Mouse (Mus musculus) urinary bladder, postnatal 36 days (tissue): Measurements from ENCODE around the gene Kcnip1.
A peak's percentile ranks its signal among the peaks of the same experiment; 100 is the strongest.

Experiments used
- DNase-seq, 2 experiments: peaks; one replicate each; pipeline ENCODE4 v3.0.0; 2022; ENCODE audit warnings: low spot score in 2 of 2, mixed read lengths in 1 of 2

Gene Kcnip1

DNA sequence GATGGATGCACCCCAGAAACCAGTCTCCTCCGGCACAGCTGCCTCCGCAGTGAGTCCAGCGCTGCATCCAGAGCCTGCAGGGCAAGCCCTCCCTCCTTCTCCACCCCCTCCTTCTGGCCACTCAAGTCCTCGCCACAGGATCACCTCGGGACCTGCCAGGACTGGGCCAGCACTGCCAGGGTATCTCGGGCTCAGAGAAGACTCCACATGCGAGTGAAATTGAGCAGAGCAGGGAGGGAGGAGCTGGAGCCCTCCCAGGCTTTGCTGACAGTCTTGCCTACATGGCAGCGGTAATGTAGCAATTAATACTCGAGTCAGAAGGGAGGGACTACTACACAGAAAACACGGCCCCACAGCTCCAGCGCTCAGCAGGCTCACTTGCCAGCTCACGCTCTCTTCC lies at the start of gene Kcnip1:
Gene Kcnip1, minus strand, starts transcription at position 215 of the 400 bp plus-strand sequence.
- DNase-seq = no peak

DNA sequence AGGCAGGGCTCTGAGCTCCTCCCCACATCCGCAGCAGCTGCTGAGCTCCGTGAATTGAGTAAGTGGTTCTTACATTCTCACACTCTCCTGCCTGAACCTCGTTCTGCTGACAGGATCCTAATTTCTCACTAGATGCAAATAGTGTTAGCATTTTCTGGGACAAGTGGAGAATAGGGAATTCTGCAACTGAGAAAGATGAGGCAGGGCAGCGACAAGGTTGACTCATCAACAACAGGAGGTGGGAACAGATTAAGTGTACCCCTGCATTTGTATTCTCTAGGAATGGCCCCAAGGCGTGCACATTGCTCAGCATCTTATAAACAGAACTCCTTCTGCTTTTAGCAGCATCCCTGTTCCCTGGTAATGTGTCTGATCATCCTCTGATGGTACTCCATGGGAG lies 47.1 kb upstream of the Kcnip1 start:
- no peak for DNase-seq

DNA sequence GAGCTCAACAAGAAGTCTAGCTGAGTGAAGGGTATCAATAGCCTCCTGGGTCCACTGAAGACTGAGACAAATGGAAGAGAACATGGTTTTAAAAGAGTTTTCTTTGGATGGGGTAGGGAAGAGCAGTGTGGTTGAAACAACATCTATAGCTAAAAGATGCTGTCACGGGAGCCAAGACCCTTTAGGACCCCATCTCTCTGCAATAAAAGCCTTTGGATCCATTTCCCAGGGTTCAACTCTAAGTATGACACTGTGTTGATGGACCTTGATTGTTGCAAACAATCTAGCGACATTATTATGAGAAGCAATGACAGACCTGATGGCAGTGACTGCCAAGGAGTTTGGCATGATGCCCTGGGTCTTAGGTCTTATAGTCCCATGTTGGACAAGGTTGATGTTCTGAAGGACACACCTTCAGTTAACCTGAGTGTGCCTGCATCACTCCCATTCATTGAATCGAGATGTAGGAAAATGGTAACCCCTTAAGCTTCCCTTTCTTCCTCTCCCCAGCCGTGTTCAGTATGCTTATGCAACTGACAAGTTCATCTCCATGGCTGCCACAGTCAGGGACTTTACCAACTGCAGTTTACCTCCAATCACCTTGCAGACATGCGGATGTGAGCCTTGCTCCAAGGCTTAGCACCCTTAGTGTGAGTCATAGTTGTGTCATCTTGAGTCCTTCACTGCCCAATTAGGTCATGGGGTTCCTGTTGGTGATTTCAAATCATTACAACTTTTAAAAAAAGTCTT lies 43.1 kb upstream of the Kcnip1 start:
- DNase-seq = no peak

DNA sequence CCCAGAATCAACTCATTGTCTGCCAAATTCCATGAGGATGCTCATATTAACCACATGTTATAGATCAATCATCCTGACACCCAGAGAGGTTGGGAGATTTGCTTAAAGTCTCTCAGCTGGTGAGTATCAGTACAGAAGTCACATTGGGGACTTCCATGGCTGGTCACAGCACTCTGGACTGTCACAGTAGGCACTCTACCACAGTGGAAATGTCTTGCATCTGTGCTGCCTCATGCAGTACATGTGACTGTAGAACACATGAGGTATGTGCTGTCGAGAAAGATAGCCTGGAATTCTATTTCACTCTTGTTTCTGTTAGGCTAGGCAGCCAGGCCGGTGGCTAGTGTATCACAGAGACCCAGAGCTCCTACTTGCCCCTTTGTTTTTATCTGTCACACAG lies 41.8 kb upstream of the Kcnip1 start:
- no peak for DNase-seq

DNA sequence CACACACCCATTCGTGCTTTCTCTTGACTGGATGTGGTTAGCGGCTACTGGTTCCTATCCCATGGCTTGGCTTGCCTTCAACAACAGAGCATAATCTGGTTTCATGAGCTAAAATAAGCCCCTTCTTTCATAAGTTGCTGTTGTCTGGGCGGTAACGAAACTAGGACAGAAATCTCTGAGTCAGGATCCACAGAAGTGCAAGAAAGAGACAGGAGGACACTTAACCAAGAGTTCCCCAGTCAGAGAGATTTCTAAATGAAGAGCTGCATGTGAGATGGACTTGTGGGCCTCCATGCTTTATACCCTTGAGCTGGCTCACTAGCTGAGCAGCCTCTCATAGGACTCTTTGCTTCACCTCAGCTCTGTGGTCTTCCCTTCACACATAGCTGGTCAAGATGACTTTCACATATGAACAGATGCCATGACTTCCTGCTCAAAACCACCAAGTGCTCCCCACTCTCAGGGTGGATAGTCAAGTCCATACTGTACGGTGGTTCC lies 41.1 kb upstream of the Kcnip1 start:
- DNase-seq = no peak

DNA sequence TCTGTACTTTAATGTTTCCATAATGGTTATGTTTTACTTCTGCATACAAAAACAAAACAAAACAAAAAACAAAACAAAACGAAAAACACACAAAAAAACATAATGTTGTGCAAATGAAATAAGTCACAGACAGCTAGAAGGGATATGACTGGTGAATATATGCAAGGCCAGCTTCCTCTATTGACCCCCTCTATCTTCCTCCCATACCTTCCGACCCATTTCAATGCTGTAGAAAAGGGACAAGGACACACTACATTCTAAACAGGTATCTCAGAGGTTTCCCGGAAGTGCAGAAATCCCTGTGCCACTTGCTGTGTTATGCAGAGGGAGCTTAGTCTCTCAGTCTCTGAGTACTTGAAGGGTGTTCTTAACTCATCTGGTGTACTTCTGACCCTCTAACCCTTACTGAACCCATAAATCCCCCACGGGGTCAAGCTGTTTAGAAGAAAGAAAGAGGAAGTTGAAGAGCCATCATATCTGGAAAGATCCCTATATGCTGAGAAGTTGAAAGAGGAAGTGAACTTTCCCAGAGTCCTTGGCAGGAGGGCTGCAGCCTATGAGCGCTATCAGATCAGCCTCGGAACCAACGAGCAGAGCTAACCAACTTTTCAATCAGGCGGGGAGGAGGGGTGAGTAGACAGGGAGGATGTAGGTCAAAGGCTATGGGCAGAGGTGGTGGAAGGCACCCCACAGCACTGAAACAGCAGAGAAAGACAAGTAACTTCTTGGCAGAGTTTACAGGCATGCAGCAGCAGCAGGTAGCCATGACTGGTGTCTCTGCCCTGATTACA lies 38.3 kb upstream of the Kcnip1 start:
- peak in 1 of 2 experiments; percentile 18 for DNase-seq

DNA sequence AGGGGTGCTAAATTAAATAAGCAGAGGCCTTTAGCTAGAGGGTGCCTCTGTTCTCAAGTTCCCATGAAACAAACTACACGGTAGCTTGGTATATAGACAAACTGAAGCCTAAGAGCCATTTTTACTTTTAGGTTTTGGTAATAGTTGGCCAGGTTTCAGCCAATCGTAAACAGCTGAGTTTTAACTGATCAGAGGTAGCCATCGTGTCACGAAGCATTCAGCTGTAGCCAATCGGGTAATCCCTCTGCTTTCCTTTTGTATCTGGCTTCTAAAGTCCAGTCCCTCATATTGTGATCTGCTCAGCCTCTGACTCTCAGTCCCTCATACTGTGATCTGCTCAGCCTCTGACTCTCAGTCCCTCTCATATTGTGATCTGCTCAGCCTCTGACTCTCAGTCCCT lies 36.7 kb upstream of the Kcnip1 start:
- no peak for DNase-seq

DNA sequence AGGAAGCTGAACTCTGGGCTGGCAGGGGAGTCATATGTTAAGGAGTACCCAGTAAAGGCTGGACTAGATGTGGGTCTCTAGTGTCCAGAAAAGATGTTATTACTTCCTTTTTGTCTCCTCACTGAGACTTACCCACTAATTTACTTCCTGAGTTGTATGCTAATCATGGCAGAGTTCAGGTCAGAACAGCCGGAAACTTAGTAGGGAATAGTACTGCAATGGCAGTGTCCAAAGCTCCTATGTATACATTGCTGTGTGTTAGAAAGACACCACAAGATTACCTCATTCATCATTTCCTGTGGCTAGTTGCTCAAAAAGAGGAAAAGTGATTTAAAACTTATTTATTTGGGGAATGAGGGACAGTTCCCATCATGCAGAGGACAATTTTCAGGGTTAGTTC lies 32.1 kb upstream of the Kcnip1 start:
- no peak for DNase-seq

DNA sequence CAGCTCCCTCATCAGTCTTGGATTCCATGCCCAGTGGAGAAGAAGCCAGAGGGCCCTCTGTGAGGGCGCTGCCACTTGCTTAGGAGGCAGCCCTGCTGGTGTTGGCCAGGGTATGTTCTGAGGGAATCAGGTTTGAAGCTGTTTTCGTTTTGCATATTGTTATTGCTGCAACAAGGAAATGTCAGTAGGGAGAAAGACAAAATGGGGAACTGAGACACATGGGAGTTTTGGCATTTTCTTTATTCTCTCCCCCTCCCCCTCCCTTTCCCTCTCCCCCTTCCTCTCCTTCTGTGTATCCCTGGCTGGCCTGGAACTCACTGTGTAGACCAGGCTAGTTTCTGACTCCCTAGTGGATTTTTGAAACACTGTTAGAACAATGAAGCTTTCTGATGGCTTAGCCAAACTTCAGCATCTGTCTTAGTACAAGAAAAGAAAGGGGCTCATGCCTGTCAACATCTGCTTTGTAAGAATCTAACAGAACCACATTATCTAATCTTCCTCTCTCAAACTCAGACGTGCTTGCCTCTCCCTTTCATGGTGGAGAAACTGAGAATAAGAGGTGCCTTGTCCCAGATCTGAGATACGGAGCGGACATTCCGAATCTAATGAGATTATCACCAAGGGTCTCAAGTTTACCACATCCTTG lies 19.2 kb upstream of the Kcnip1 start:
- no peak for DNase-seq

DNA sequence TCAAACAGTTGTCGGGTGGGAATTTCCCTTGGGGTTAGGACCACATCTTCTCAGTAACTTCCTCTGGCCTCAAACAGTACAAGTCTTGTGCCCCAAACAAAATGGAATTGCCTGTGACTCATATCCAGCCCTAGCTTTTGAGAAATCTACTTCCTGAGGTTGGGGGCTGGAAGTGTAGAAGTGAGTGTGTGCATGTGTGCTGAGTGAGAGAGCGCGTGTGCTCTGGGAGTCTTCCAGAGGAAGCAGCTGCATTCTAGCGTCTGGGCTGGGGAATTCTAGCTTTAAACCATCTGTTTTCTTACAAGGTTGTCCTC lies 17.9 kb upstream of the Kcnip1 start:
- no peak for DNase-seq

DNA sequence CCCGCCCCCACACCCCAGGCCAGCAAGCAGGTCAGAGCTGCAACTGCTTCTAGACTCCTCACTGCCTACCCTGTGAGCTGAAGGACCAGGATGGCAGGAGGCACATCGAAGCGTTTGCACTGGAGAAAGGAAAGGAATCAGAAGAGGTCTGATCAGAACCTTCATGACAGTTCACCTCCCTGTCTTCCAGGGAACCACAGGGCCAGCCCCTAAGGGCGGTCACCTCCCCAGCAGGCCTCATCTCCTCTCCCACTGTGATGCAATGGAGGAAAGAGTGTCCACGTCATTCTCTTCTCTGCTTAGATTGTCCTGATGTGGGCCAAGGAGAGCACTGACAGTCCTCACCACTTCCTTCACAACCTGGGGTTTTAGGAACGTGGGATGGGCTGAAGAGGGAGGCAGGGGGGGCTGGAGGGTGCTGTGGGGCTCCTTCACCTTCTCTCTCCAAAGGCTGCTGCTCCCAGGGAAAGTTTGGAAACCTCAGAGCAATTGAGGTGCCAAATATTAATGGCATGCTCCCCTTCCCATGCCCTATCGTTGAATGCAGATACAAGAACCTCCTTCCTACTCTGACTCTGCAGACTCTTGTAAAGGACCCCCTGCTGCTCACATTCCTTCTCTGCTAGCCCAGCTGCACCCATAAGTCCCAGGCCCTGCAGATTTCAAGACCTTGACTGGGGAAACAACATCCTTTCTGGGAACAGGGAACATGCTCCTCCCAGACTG lies 17.3 kb upstream of the Kcnip1 start:
- no peak for DNase-seq

DNA sequence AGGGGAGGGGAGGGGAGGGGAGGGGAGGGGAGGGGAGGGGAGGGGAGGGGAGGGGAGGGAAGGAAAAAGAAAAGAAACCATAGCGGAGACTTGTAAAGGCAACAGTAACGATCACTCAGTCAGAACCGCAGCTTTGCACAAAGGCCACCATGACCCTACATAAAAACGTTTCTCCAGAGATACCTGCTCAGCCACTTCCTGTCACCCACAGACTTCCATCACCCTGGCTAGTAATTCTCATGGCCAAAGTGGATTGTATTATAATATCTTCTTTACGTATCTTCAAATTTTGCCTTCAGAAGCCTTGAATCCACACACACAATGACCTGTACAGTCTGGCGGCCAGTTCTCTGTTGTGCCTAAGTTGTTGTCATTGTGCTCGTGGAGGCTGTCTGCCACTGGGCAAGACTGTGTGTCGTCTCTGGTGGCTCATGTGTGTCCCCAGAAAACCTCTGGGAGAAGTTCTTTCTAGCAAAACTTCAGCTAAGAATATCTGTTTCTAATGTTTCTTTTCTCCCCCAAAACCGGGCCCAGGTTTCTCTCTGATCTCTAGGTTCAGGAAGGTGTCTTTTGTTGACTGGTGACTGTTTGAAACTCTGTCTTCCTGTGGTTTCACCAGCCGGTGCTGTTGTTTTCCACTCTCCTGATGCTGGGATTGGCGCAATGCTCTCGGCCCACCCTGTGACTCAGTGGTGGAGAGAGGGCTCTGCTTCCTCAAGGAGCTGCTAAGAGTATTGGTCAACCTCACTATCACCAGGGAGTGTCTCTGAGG lies 16.6 kb upstream of the Kcnip1 start:
- no peak for DNase-seq

DNA sequence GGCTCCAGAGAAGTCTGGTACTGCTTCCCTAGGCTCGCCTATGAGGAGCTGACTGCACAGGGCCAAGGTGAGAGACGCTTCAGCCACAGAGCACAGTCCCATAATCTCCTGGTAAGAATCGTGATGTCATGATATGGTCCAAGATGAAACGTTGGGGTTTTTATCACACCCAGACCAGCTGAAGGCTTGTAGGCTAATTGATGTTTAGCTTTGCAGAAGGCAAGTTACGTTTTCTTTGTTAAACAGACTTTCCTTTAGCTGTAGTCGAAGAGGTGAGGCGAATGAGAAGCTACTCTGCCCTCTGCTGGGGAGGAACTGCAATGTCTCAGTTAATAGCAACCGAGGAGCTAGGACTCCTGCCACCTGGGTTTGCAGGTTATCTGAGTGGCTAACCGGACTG lies 15.8 kb upstream of the Kcnip1 start:
- peak; percentile 20 to 41 for DNase-seq

DNA sequence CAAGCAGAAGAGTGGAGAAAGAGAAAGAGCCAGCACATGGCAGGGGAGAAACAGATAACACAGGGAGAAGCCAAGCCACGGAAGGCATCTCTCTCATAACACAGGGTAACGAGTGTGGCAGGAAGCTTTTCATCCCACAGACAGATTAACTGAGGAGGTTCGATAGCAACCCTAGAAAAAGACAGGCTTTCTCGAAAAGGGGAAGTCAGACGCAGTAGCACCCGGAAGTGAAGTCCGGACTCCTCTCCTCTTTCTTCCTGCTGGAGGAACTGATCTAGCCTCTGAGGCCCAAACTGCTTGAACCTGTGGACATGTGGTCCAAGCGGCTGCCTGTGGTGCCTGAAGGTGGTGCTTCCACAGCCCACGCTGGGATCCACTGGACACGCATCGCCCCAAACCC lies 15.3 kb upstream of the Kcnip1 start:
- no peak for DNase-seq

DNA sequence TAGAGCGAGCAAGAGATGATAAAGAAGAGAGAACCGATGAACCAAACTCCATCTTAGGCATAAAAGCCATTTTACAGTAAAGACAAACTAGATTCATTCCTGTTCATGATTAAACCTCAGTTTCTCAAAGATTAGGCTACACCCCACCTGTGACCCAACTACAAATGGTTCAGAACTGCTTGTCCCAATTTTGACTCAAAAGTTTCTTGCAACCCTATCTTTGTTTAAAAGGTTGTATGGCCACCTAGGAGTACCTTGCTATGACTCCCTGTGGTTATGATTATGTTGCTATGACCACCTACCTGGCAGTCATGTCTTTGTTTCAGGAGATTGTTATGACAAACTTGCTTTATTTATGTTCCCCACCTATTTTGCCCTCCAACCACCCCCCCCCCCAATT lies 14.7 kb upstream of the Kcnip1 start:
- no peak for DNase-seq

DNA sequence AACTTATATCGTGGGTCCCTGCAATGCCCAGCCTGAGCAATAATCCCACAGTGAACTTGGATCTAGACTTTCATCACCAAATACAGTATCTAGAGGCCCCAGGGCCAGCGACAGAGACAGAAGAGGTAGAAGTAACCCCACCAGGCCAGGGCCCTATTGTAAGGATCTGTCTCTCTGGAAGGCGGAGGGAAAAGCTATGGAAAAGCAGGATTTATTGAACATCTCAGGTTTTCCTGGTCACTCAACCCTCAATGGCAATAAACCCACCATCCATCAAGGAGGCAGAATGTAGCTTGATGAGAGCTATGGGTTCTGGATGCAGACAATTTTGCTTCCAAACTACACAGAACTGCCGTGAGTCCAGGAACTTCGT lies 9.6 kb upstream of the Kcnip1 start:
- no peak for DNase-seq

DNA sequence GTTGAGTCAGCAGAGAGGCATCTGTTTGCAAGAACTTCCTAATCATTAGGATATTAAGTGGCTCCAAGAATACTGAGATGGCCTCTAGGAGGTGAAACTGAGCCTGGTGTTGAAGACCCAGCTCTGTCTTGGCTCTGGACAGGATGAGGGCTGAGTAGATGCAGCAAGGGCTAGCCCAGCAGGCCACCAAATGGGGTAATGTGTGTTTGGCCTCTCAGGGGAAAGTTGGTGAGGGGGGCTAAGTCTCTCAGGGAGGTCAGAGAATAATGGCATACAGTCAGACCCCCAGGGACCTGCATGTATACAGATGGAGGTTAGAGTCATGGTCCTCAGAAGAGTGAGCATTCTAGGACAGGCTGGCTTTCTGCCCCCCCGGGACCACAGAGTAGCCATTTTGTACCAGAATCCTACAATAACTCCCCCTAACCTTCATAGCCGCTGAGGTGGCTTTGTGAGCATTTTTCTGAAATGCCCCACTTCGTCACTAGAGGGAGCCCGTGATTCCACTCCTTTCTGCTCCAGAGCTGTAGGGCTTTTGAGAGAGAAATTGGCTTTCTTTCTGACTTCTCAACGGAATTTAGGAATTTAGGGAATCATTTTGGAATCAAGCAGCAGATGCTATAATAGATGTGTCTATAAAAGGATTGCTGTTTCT lies 9.1 kb upstream of the Kcnip1 start:
- DNase-seq = peak; percentile 17 to 27

DNA sequence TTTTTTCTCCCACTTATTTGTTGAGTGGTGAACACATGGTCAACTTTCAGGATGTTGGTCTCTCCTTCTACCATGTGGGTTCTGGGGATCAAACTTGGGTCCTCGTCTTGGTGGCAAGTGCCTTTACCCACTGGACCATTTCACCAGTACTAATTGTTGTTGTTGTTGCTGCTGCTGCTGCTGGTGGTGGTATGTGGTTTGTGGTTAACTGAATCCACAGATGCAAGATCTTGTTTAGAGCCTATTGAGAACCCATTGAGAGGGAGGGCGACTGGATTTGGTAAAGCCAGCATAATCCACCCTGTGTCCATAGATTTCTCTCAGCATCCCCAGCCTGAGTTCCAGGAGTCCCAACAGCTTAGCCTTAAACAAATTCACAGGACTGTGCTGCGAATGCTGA lies 7.5 kb upstream of the Kcnip1 start:
- DNase-seq = no peak

DNA sequence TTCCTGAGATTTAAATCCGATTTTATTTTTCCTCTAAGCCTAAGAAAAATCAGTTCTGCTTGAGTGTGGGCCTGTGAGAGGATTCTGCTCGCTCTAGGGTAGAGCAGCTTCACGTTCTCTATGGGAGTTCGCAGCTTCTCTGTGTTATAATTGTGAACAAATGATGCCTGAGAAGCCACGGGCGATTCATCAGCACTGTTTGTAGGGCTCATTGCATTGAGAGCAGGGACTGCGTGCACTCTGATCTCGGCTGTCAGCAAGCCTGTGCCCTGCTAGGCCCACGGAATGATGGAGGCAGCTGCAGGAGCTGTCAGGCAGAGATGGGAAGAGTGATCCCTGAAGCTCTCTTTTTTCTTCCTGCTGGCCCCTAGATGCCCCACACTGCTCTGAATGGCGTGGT lies 5.3 kb upstream of the Kcnip1 start:
- no peak for DNase-seq

DNA sequence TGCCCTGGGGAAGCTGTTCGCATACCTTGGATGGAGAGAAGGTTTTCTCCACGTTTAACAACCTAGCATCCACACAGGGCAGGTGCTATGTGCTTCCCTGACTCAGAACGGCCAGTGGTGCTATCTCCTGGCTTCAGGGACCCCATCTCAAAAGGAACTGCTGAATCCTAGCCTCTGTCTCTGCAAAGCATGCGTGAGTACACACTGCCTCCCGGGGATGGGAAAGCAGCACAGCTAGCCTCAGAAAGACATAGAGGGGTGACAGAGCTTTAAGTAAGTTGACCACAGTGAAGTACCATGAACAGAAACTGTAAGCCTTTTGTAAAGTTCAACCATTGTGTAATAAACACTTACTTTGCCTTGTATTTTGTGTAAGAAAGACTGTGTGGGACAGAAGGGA lies 544 bp upstream of the Kcnip1 start:
- DNase-seq = no peak

DNA sequence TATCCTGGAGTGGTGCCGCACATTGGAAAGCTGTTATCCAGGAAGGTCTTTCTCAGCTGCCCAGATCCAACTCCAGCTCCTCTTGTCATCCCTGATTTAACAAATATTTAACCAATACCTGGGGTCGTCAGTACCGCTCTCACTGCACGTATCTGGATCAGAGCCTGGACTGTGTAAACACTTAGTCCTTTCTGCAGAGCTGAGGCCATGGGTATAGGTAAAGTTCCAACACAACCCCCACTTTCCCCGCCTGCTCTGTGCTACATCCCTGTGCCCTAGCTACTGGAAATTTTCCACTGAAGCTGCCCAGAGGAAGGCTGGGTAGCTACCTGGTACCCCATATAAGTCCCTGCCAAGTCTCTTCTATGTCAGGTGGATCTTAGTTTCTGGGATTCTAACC lies 3.0 kb downstream of the Kcnip1 start:
- DNase-seq = no peak
